Mouse (Mus musculus) thymus, adult 2 months (tissue): Measurements from ENCODE around the gene Gm36210. TPM values are rescaled to one million over a fixed set of nuclear protein-coding genes. Genes with fewer than 3 reads are reported as not detected.

Source experiments
- DNase-seq: peaks from one replicate; pipeline ENCODE4 v3.0.0; 2021
- H3K27ac ChIP-seq: fragments of 200-500 bp; 2 replicates; pipeline ENCODE4 v1.5.1; 2012; ENCODE audit warnings: low read length, control low read depth; ENCODE audit not compliant: control insufficient read depth, insufficient read depth
- H3K27me3 ChIP-seq: fragments of 200-500 bp; 2 replicates; pipeline ENCODE4 v1.6.1; 2012; ENCODE audit warnings: mild to moderate bottlenecking, low read length, moderate library complexity, mixed read lengths; ENCODE audit not compliant: control insufficient read depth, insufficient read depth
- H3K36me3 ChIP-seq: fragments of 200-500 bp; 2 replicates; pipeline ENCODE4 v1.6.1; 2012; ENCODE audit warnings: mild to moderate bottlenecking, low read length, moderate library complexity; ENCODE audit not compliant: control insufficient read depth, insufficient read depth
- H3K4me1 ChIP-seq: fragments of 200-500 bp; replicated peaks from 2 replicates; pipeline ENCODE4 v1.6.1; 2012; ENCODE audit warnings: low read length; ENCODE audit not compliant: control insufficient read depth, insufficient read depth
- H3K4me3 ChIP-seq: fragments of 200-500 bp; 2 replicates; pipeline ENCODE4 v1.5.1; 2012; ENCODE audit warnings: mild to moderate bottlenecking, low read length, control low read depth, moderate library complexity; ENCODE audit not compliant: control insufficient read depth, insufficient read depth
- CTCF ChIP-seq: fragments of 200-500 bp; IDR thresholded peaks from 2 replicates; pipeline ENCODE4 v1.5.1; 2012; ENCODE audit warnings: mild to moderate bottlenecking, control low read depth, low read length, moderate library complexity, borderline replicate concordance; ENCODE audit not compliant: control insufficient read depth, poor library complexity, insufficient read depth; ENCODE audit errors: extremely low read depth
- POLR2A ChIP-seq: fragments of 200-500 bp; IDR thresholded peaks from 2 replicates; pipeline ENCODE4 v1.6.1; 2012; ENCODE audit warnings: mild to moderate bottlenecking, low read length, control low read depth, moderate library complexity; ENCODE audit not compliant: control insufficient read depth, poor library complexity, insufficient read depth; ENCODE audit errors: extremely low read depth
- WGBS: fragments of 180-500 bp; shearing (Covaris S2); methylation state at CpG from one replicate; pipeline ENCODE4 v1.1.7; 2018; 5-methylcytosine and 5-hydroxymethylcytosine counted together
- polyA plus RNA-seq: library from polyadenylated mRNA; depleted of rRNA; stranded (reverse); fragments of >200 nt; gene quantifications from 2 replicates; pipeline ENCODE4 v1.2.3, GENCODE M21; 2012; rRNA removed

The Gm36210 gene
- polyA plus RNA-seq, 1 experiment: 0.15 TPM

GRCm38 (mm10) chr7:4859418-4859978, 46.8 kb downstream of the Gm36210 start:
- 92% methylated on average over 12 of the region's 12 CpGs for WGBS
- no peak overlapping the region for H3K27ac ChIP-seq

GRCm38 (mm10) chr7:4857321-4857720, 49.0 kb downstream of the Gm36210 start:
- Histone ChIP-seq H3K27me3 (no peaks in the 10 kb centered on the region), H3K36me3 (no peaks in the 10 kb centered on the region), H3K4me1 (no peaks in the 10 kb centered on the region), H3K27ac (no peak overlapping the region), H3K4me3 (no peak overlapping the region)
- 79% methylated on average over 7 of the region's 7 CpGs for WGBS
- no peak for DNase-seq
- TF ChIP-seq CTCF (no peak), POLR2A (no peak)

More at GRCm38 (mm10) chr7:4859418-4859978, 46.8 kb downstream of the Gm36210 start:
- TF ChIP-seq POLR2A (no peak), CTCF (no peak)
- Histone ChIP-seq H3K4me1 (no peaks in the 10 kb centered on the region), H3K36me3 (no peaks in the 10 kb centered on the region), H3K27me3 (no peaks in the 10 kb centered on the region), H3K4me3 (no peak overlapping the region)
- no peak for DNase-seq

- TF ChIP-seq CTCF (no peak), POLR2A (no peak)
- no peaks in the 10 kb centered on the region for H3K27me3 ChIP-seq
- no peak for DNase-seq
- no peak overlapping the region for H3K27ac ChIP-seq
- no peaks in the 10 kb centered on the region for H3K4me1 ChIP-seq
- H3K36me3 ChIP-seq: no peaks in the 10 kb centered on the region
- WGBS: 90% methylated on average over 9 of the region's 9 CpGs
- H3K4me3 ChIP-seq: no peak overlapping the region
Measured at GRCm38 (mm10) chr7:4856508-4856907, 49.8 kb downstream of the Gm36210 start.

- DNase-seq: no peak
- no peak for TF ChIP-seq POLR2A
- TF ChIP-seq CTCF: no peak
- Histone ChIP-seq H3K36me3 (no peaks in the 10 kb centered on the region), H3K27me3 (no peaks in the 10 kb centered on the region), H3K4me1 (no peaks in the 10 kb centered on the region), H3K4me3 (no peak overlapping the region), H3K27ac (no peak overlapping the region)
- 83% methylated on average over 3 of the region's 3 CpGs for WGBS
Measured at GRCm38 (mm10) chr7:4853613-4854012, 52.7 kb downstream of the Gm36210 start.

- 92% methylated on average over 8 of the region's 8 CpGs for WGBS
- Histone ChIP-seq H3K27me3 (no peaks in the 10 kb centered on the region), H3K4me1 (no peaks in the 10 kb centered on the region), H3K36me3 (no peaks in the 10 kb centered on the region), H3K27ac (no peak overlapping the region), H3K4me3 (no peak overlapping the region)
- no peak for TF ChIP-seq CTCF
- no peak for TF ChIP-seq POLR2A
- DNase-seq: no peak
Measured at GRCm38 (mm10) chr7:4851315-4851688, 55.0 kb downstream of the Gm36210 start.

GRCm38 (mm10) chr7:4850621-4851314, 55.5 kb downstream of the Gm36210 start:
- H3K27ac ChIP-seq: no peak overlapping the region
- 93% methylated on average over 11 of the region's 11 CpGs for WGBS
- no peaks in the 10 kb centered on the region for H3K36me3 ChIP-seq
- DNase-seq: no peak
- no peaks in the 10 kb centered on the region for H3K4me1 ChIP-seq
- H3K27me3 ChIP-seq: no peaks in the 10 kb centered on the region
- H3K4me3 ChIP-seq: no peak overlapping the region
- TF ChIP-seq CTCF (no peak), POLR2A (no peak)

GRCm38 (mm10) chr7:4849372-4849771, 56.9 kb downstream of the Gm36210 start:
- TF ChIP-seq POLR2A (no peak), CTCF (no peak)
- DNase-seq: no peak
- H3K36me3 ChIP-seq: no peaks in the 10 kb centered on the region
- H3K27ac ChIP-seq: no peak overlapping the region
- H3K27me3 ChIP-seq: peaks cover 5% of the 10 kb centered on the region; the same call in 1 of the 2 replicates
- no peak overlapping the region for H3K4me3 ChIP-seq
- WGBS: 82% methylated on average over 9 of the region's 9 CpGs
- H3K4me1 ChIP-seq: no peaks in the 10 kb centered on the region

Other genes with a start within 250 kb of the Gm36210 start
- 419 and 475 TPM in 2 replicates for gene Ppp6r1, start 247.5 kb downstream of the Gm36210 start, polyA plus RNA-seq
- 53.0 and 55.4 TPM in 2 replicates for gene Hspbp1, start 221.4 kb downstream of the Gm36210 start, polyA plus RNA-seq
- 0.71 and 0.84 TPM in 2 replicates for gene Brsk1, start 215.9 kb downstream of the Gm36210 start, polyA plus RNA-seq
- gene Tmem150b, start 181.3 kb downstream of the Gm36210 start, polyA plus RNA-seq: 2.2 and 3.7 TPM in 2 replicates
- gene Kmt5c, start 166.4 kb downstream of the Gm36210 start, polyA plus RNA-seq: 224 and 250 TPM in 2 replicates
- 36.6 and 47.7 TPM in 2 replicates for gene Cox6b2, start 153.4 kb downstream of the Gm36210 start, polyA plus RNA-seq
- gene Fam71e2, start 135.2 kb downstream of the Gm36210 start, polyA plus RNA-seq: 0.11 TPM in 1 of 2 replicates, not detected in the other
- 0.13 and 0.32 TPM in 2 replicates for gene Il11, start 123.7 kb downstream of the Gm36210 start, polyA plus RNA-seq
- gene Tmem190, start 123.6 kb downstream of the Gm36210 start, polyA plus RNA-seq: not detected in 2 replicates
- 18.1 and 23.5 TPM in 2 replicates for gene Tmem238, start 116.9 kb downstream of the Gm36210 start, polyA plus RNA-seq
- gene Rpl28, start 113.6 kb downstream of the Gm36210 start, polyA plus RNA-seq: 367 and 512 TPM in 2 replicates
- 970 and 1,071 TPM in 2 replicates for gene Ube2s, start 93.9 kb downstream of the Gm36210 start, polyA plus RNA-seq
- gene Shisa7, start 61.8 kb downstream of the Gm36210 start, polyA plus RNA-seq: 0.48 and 0.74 TPM in 2 replicates
- gene Isoc2b, start 36.3 kb downstream of the Gm36210 start, polyA plus RNA-seq: 21.8 and 23.6 TPM in 2 replicates
- 20.3 and 20.5 TPM in 2 replicates for gene Isoc2a, start 29.4 kb downstream of the Gm36210 start, polyA plus RNA-seq
- gene Zfp628, start 8.7 kb upstream of the Gm36210 start, polyA plus RNA-seq: 40.2 and 51.2 TPM in 2 replicates
- 4.4 and 5.9 TPM in 2 replicates for gene Nat14, start 15.5 kb upstream of the Gm36210 start, polyA plus RNA-seq
- 1.0 and 1.1 TPM in 2 replicates for gene Ssc5d, start 19.3 kb upstream of the Gm36210 start, polyA plus RNA-seq
- gene Sbk2, start 57.9 kb upstream of the Gm36210 start, polyA plus RNA-seq: 1.5 and 5.4 TPM in 2 replicates
- 0.36 and 3.7 TPM in 2 replicates for gene Sbk3, start 64.7 kb upstream of the Gm36210 start, polyA plus RNA-seq
- gene Zfp579, start 89.6 kb upstream of the Gm36210 start, polyA plus RNA-seq: 125 and 133 TPM in 2 replicates
- 52.2 and 54.6 TPM in 2 replicates for gene Zfp524, start 107.9 kb upstream of the Gm36210 start, polyA plus RNA-seq
- 79.3 and 85.2 TPM in 2 replicates for gene Fiz1, start 108.2 kb upstream of the Gm36210 start, polyA plus RNA-seq
- not detected in 2 replicates for gene Gm44973, start 109.0 kb upstream of the Gm36210 start, polyA plus RNA-seq
- 105 and 120 TPM in 2 replicates for gene Zfp865, start 113.9 kb upstream of the Gm36210 start, polyA plus RNA-seq
- 0.52 and 0.97 TPM in 2 replicates for gene Ccdc106, start 114.0 kb upstream of the Gm36210 start, polyA plus RNA-seq
- not detected in 2 replicates for gene 4632433K11Rik, start 127.6 kb upstream of the Gm36210 start, polyA plus RNA-seq
- gene Zfp784, start 131.9 kb upstream of the Gm36210 start, polyA plus RNA-seq: 5.2 and 6.3 TPM in 2 replicates
- gene Zfp580, start 145.0 kb upstream of the Gm36210 start, polyA plus RNA-seq: 29.9 and 42.3 TPM in 2 replicates
- 437 and 438 TPM in 2 replicates for gene U2af2, start 155.6 kb upstream of the Gm36210 start, polyA plus RNA-seq
- 230 and 280 TPM in 2 replicates for gene Epn1, start 173.7 kb upstream of the Gm36210 start, polyA plus RNA-seq
- gene Rfpl4, start 210.4 kb upstream of the Gm36210 start, polyA plus RNA-seq: not detected in 2 replicates
- gene Rasl2-9, start 219.4 kb upstream of the Gm36210 start, polyA plus RNA-seq: 0.17 and 0.39 TPM in 2 replicates
- not detected in 2 replicates for gene Vmn1r55, start 243.2 kb upstream of the Gm36210 start, polyA plus RNA-seq